Mouse (Mus musculus) lung, postnatal 10 days (tissue): ENCODE data around the gene Mta2.

Experiments
- DNase-seq: peaks from one replicate; pipeline ENCODE4 v3.0.0; 2021

The Mta2 gene

DNA sequence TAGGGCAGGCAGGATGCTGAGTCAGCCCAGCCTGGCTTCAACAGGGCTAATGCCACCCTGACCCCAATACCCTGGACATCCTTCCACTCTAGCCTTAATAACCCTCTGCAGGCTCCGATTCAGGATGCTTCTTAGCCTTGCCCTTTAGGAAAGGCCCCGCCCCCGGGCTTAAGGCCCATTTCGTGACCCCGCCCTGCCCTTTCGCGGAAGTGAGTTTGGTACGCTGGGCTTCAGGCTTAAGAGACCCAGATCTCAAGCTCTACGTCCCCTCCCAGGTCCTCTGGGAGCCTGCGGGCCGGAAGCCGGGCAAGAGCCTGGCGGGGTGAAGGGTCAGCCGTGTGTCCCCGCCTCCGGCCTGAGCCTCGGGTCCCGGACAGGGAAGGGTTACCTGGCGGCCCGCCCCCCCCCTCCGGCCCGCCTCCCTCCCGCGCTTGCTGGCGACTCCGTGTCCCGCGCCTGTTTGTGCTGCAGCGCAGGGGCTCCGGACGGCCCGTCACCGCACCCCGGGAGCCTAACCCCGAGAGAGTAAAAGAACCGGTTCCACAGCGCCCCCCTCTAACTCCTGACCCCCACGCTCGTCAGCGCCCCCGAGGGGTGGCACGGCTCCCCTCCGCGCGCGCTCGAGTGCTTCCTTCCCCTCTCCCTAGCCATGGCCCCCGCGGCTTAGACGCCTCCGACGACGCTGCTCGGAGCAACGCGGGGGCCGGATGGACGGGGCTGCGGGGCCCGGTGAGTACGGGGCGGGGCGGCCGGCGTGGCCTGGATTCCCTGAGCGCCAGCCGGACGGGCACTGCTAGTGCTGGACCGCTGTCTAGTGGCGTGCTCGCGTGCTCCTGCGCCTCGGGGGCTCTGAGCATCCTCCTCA, 12.2 kb upstream of the Mta2 start, which contains the start of the genes Rom1 and Eml3:
Rom1 (minus strand) TSS at position 133 of the 865 bp plus-strand sequence.
Eml3 (plus strand) TSS at position 329 of the 865 bp plus-strand sequence.
- DNase-seq: peak; percentile 96

DNA sequence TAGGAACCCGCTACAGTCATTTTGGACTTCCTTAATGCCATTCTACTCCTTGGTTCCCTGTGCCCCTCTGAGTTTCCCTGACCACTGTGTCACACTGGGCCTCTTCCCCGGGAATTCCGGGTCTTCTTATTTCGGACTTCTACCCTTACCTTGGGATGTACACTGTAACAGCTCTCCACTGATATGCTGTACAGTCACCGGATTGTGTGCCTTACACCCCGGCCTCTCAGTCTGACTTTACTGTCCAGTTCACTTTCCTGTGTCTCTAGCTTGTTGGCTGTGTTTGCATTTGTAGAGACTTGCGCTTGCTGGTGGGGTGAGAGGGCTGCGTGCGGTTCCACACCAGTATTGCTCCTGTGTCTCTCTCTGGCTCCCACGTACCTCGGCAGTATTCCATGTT, 11.6 kb upstream of the Mta2 start:
- no peak for DNase-seq

DNA sequence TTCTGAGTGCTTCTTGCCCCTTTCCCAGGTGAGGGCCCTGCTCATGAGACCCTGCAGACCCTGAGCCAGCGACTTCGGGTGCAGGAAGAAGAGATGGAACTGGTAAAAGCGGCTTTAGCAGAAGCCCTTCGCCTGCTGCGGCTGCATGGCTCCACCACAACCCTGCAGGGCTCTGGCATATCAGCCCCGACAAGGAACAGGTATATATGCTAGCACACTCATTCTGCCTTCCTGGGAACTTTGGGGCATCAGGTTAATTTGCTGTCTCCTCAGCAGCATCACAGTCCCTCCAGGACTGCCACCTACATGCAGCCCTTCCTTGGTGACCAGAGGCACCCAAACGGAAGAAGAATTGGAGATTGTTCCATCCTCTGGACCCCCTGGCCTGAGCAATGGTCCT, 10.9 kb upstream of the Mta2 start:
- DNase-seq: no peak

DNA sequence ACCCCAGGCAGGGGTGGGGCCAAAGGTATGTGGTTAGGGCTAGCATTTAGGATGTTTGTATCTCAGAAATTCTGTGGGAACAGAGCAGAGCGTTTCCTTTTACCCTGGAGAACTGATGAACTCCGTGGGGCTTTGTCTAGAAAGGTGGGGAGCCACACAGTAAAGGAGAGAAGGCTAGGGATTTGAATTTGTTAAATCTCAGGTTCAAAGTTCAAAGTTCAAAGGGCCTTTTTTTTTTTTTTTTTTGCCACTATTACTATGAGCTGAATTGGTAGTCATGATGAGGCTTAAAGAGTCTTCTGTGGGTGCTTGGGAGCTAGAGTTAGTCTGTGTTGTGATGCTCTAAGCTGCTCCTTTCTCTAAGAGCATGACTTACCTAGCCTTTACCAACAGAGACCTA, 4.9 kb upstream of the Mta2 start:
- DNase-seq: no peak

DNA sequence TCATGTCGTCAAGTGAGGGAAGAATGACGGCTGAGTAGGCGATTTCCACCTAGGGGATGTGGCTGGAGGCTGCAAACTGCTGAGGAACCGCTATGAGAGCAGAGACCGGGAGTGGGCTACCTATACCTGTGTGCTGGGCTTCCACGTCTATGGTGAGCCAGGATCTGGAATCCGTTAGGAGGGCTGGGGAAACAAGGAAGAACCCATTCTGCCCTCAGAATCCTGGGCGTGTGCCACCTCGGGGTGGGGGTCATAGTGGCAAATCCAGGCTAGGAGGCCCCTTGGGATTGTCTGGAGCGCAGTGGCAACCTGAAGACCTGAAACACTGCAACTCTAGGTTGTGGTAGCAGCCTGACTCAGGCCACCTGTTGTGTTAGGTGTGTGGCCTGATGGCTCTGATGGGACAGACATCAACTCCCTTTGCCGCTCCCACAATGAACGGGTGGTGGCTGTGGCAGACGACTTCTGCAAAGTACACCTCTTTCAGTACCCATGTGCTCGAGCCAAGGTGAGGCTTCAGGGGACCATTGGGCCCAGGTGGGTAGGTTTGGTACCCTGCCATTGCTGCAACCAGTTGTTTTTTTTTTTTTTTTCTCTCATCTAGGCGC, 1.0 kb upstream of the Mta2 start:
- DNase-seq: no peak

DNA sequence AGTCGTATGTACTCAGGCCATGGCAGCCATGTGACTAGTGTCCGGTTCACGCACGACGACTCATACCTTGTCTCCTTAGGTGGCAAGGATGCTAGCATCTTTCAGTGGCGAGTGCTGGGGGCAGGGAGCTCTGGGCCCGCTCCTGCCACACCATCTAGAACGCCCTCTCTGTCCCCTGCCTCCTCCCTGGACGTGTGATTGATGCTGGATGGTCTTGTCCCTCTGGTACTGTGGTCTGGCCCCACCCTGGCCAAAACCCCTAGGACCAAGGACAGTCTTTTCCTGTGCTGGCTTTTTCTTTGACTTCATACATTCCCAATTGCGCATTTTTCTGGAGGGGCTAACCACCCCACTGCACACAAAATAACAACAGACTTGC, 550 bp upstream of the Mta2 start:
- DNase-seq: no peak

DNA sequence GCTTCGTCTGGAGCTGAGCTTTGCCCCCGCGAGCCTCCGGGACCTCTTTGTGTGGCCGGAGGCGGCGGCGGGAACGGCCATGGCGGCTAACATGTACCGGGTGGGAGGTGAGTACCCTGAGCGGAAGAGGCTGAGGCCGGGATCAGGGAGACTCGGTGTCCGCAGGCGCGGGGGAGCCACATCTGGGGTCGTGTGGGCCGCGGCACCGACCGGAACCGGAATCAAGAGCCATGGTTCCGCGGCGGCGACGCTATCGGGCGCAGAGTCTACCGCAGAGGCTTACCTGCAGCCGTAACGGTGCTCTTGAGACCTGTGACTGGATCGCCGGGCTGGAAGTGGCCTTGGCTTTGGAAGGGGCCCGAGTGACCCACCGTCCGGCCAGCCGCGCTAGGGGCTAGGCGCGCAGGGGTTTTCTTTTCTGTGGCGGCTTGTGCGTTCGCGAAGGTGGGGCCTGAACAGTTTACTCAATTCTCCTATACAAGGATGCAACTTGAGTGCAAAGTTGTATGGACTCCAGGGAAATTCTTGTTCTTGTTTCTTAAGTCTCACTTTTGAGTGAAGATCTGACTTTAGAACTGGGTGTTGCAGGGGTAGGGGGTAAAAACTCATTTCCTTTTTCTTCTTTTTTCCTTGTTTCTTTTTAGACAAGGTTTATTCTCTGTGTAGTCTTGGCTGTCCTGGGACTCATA, 745 bp downstream of the Mta2 start:
- DNase-seq: peak; percentile 61

DNA sequence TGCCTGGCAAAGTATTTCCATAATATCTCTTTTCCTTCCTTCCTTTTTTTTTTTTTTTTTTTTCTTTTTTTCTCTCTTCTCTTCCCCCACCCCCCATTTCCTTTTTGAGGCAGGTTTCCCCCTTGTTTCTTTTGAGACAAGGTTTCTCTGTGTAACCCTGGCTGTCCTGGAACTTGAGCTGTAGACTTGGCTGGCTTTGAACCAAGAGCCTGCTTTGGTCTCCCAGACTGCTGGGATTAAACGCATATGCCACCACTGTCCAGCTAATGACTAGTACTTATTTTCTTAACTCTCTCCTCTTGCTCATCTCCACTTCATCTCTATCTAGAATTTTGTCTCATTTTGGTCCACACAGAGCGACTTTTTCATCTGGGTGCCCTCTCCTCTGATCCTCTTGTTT, 1.4 kb downstream of the Mta2 start:
- DNase-seq: no peak

DNA sequence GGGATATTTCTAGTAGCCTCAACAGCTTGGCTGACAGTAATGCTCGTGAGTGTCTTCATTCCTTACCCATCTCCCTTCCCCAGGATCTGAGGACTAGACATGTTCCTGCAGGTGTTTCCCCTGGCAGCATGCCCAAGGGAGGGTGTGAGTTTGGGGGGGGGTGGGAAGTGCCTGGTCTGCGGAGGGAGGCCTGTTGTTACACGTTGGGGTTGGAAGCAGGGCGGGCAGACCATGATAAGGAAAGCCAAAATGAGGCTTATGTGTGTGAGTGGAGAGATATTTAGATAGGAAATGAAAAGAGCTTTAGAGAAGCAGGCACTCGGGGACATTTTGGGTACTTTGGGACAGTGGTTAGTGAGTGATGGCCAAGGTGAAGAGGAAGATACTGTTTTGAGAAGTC, 2.4 kb downstream of the Mta2 start:
- DNase-seq: no peak

DNA sequence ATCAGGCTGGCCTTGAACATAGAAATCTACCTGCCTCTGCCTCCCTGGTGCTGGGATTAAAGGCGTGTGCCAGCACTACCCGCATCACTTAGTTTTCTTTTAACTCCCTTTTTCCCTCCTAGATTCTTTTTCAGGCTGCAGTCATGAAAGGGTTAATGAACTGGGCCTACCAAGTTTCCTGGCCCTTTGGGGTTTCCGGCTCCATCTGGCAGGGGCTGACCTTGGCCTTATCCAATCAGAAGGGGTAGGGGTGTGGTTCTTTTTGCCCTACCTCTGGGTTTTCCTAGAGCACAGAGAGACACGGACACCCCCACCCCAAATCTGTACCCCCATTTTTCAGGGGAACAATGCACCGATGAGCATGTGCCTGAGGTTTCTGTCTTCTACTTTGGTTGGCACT, 3.1 kb downstream of the Mta2 start:
- DNase-seq: peak; percentile 94

DNA sequence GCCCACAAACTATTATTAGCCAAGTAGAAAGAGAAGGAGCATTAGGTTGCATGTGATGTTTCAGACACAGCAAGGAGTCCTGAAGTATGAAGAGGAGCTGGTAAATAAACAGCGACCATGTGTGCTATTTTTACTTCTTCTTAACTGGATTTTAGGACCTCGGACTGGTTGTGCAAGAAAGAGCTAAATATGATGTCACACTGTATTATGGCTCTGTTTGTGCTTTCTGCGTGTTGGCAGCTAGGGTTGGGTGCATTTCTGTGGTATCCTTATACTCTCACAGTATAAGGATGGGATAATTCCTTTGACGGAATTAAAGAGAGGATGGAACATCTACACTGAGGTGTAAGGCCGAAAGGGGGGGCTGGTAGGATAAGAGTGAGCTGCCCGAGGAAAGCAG, 3.6 kb downstream of the Mta2 start:
- no peak for DNase-seq

DNA sequence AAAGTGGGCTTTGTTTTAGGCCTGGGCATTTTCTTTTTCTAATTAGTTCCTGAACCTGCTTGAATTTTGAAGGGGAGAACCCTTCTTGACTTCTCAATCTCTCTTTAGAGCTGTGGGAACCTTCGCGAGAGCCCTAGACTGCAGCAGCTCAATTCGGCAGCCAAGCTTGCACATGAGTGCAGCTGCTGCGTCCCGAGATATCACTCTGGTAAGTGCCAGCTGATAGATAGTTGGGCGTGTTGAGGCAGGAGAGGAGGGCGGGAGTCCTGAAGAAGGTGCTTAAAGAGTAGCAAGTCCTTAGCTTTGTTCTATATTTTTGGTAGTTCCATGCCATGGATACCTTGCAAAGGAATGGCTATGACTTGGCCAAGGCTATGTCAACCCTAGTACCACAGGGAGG, 5.3 kb downstream of the Mta2 start:
- DNase-seq: no peak

DNA sequence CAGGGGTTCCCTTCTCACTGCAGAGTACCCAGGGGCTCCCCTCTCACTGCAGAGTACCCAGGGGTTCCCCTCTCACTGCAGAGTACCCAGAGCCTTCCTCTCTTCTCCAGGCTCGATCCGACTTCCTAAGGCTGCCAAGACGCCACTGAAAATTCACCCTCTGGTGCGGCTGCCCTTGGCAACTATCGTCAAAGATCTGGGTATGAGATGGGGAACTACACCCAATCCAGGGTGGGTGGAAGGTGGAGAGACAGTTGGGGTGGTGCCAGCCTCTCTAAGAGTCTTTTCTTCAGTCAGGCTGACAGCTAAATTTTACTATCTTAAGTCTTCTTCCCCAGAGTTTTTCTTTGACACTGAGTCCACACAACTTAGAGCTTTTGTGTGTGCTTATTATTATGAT, 8.5 kb downstream of the Mta2 start:
- no peak for DNase-seq

DNA sequence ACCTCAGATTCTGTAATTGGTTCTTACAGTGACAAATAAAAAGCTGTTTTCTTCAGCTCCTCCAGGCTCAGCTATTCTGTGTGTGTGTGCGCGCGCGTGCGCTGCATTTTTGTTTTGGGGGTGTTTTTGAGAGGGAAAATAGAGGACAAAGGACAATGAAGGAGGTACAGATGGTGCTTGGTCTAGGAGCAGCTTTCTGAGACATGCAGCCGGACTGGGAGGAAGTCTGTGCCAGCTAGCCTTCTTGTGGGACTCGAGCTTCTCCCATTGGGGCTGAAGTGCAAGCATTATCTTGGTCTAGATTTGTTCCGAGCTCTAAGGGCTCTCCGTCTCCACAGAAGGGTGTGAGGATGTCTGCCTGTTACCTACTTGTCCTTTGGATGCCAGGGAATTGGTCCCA, 10.6 kb downstream of the Mta2 start:
- no peak for DNase-seq

DNA sequence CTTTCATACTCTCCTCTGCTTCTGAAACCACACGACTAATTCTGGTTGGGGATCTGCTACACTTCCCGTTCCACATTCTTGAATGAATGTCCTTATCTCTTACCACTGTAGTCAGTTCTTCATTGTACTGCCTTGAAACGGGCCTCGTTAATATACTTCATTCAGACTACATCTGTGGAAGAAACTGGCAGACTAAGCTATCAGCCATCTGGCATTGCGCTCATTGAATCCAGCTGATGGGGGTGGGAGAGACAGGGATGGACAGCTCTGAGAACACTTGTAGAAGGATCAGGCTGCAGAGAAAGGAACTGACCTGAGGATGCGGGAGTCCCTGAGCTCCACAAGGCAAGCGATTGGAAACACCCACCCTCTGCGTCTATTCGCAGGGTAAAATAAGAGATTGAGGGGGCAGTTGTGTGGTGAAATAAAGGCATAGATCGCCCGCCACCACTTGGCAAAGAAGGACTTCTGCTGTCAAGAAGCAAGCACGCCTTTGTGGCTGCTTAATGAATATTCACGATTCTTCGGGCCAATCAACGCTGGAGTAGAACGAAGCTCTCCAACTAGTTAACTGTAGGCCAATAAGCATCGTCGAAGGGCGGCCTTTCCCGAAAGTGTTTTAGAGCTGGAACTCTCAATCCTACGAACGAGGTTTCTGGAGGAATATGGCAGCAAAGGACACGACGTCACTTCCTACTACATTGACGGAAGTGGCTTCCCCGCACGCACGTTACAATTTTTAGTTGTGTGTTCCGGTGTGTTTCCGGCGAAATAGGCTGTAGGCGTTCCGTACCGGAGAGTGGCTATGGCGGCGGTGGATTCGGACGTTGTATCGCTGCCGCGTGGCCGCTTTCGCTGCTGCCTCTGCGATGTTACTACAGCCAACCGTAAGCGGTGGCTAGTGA, 11.7 kb downstream of the Mta2 start, which contains the start of gene Tut1:
Tut1 (plus strand) TSS at position 713 of the 905 bp plus-strand sequence.
- peak; percentile 95 for DNase-seq

DNA sequence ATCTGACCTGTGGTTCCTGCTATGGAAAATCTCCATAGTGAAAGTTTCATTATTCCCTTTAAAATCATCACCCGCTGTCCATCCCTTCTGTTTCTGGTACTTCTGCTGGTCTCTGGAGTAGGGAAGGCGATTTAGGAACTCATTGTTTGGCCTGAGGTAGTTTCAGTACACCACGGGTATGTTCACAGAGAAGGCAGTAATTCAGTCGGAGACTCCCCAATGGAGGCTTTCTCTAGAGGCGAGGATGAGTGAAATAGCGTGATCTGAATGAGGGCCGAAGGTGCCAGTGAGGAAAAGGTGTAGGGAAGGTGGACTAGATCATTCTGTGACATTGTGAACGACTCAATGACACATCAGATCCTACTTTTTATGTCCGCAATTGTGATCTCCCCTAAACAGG, 12.5 kb downstream of the Mta2 start:
- no peak for DNase-seq

DNA sequence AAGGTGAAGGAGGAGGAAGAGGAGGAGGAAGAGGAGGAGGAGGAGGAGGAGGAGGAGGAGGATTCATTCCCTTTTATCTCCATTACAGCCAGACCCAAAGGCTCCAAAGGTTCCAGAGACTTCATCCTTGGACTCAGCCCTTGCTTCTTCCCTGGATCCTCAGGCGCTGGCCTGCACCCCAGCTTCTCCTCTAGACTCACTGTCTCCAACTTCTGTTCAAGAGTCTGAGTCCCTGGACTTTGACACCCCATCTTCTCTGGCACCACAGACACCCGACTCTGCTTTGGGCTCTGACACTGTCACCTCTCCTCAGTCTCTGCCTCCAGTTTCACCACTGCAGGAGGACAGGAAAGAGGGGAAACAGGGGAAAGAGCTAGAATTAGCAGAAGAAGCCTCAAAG, 20.6 kb downstream of the Mta2 start:
- DNase-seq: no peak

DNA sequence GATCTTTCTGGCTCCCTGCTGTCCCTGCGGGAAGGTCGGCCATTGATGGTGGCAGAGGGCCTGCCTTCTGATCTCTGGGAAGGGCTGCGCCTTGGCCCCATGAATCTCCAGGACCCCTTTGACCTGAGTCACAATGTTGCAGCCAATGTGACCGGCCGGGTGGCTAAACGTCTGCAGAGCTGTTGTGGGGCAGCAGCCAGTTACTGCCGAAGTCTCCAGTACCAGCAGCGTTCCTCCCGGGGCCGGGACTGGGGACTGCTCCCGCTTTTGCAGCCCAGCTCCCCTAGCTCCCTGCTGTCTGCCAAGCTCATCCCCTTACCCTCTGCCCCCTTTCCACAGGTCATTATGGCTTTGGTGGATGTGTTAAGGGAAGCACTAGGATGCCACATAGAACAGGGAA, 23.4 kb downstream of the Mta2 start:
- DNase-seq: no peak

DNA sequence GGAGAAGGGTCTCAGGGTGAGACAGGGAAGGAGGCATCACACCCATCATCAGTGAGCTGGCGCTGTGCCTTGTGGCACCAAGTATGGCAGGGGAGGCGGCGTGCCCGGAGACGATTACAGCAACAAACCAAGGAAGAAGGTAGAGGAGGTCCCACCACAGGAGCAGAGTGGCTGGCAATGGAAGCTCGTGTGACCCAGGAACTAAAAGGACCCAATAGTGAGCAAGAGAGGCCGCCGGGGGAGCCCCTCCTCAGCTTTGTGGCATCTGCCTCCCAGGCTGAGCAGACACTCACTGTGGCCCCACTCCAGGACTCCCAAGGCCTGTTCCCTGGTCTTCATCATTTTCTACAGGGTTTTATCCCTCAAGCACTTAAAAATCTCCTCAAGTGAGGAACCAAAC, 24.1 kb downstream of the Mta2 start:
- DNase-seq: peak; percentile 64

DNA sequence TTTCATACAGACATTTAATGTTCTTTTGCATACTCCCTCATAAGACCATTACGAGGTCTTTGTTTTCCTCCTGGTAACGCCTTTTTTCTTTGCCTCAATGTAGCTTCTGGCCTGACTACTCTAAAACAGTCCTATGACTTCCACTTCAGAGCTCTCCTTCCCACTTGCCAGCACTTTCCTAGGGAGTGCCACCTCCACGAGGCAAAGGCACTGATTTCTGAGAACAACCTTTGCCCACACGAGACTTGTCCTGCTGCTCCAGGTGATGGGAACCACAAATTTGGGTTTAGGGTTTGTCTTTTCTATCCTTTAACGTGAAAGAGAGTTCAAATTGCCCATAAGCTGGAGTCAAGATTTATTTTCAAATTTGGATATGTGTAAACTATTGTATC, 24.5 kb downstream of the Mta2 start:
- DNase-seq: no peak

DNA sequence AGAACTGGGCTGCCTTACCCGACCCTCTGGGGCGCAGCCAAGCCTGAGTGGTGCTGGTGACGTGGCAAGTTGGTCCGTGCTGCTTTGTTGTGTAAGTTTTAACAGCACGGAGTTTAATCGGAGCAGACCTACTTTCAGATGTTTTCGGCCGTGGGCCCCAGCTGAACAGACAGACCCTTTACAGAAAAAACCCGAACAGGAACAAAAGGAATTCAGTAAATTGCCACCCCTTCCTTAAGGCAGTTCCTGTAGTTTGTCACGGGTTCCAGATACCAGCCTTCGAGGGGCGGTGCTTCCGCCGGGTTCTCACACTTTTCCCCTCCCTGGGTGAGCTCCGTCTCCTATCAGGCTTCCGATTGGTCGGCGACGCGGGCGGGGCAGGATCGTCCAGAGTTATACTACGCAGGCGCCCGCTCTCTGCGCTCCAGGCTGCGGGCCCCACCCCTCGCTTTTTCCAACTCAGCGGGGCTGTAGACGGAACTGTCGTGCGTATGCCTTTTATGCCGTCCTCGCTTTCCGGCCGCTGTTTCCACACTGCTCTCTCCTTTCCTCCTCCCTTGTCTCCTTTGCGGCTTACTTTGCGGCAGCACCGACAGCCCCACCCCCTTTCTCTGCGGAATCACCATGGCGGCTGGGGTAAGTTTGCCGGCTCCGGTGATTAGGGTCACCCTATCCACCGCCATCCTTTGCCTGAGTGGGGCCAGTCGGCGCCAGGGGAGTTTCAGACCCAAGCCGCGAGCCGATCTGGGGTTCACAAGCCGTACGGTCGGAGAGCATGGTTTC, 25.1 kb downstream of the Mta2 start, which contains the start of gene Eef1g:
Eef1g (plus strand) TSS at position 452 of the 783 bp plus-strand sequence.
- DNase-seq: peak; percentile 100

DNA sequence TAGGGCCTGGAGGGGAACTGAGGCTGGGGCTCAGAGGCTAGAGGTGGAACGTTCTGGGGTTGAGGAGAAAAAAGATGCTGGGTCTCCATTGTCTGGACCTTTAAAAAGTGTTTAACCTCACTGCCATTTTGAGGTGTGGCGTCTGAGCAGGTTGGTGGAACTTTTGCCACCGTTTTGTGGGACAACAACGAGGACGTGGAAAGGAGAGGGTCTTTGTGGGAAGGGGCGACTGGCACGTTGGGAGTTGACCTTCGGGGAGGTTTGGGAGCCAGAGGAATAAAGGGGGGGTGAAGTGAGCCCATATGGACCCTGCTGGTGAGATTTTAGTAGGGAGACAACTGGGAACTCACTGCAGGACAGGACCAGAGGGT, 25.7 kb downstream of the Mta2 start:
- DNase-seq: no peak
